Mouse (Mus musculus) megakaryocyte, embryonic 14.5 days (primary cell): ENCODE results near the gene Slmap.

ENCODE experiments used
- FLI1 ChIP-seq: IDR thresholded peaks from 2 replicates; pipeline ENCODE4 v1.6.1; 2012; ENCODE audit warnings: low read length, inconsistent platforms, mixed read lengths
- GATA1 ChIP-seq: IDR thresholded peaks from 3 replicates; pipeline ENCODE4 v1.6.1; 2012; ENCODE audit warnings: mixed read lengths, low read length, inconsistent platforms, borderline replicate concordance

DNA sequence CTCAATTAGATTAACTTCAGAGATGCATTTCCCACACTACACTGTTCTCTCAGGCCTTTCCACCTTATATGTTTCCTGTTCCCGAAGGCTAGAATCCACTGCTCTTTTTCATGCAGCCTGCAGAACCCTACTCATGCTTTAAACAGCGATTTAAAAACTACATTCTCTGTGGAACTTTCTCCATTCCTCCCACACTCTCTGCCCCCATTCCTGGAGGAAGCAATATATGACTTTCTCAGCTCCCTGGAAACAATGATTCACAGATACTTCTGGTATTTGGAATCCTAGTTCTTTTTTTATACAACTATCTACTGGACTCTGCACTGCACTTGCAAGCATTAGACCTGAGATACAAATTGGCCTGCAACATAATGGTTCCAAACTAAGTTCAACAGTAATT is 11.6 kb downstream of the Slmap start:
- no peak for TF ChIP-seq GATA1
- TF ChIP-seq FLI1: no peak
